Mouse (Mus musculus): ENCODE results near the gene Gm10961.

GRCm38 (mm10) chr3:107652968-107653367 lies 21.8 kb downstream of the Gm10961 start:
- TF ChIP-seq CTCF (IDR thresholded peaks at IDR 0.05; ENCODE audit: low read depth, low read length) (no peak), POLR2A (IDR thresholded peaks at IDR 0.05; ENCODE audit: insufficient read depth, low read length) (no peak), EP300 (IDR thresholded peaks at IDR 0.05; ENCODE audit: insufficient read depth, low read depth, low read length) (no peak)
